Mouse (Mus musculus) telencephalon, adult 2 months (tissue): ENCODE measurements around the gene Ppp1r3e.

Experiments used
- DNase-seq: peaks from one replicate; pipeline ENCODE4 v3.0.0-alpha.2; 2011; ENCODE audit warnings: low read depth, low spot score

The Ppp1r3e gene

GRCm38 (mm10) chr14:54883154-54884021 lies 6.0 kb upstream of the Ppp1r3e start, which contains the start of the genes Bcl2l2 and Gm20521:
Gene Bcl2l2, plus strand, starts transcription at chr14:54883377.
Gene Gm20521, plus strand, starts transcription at chr14:54883441.
- peak; percentile 77 for DNase-seq

DNA sequence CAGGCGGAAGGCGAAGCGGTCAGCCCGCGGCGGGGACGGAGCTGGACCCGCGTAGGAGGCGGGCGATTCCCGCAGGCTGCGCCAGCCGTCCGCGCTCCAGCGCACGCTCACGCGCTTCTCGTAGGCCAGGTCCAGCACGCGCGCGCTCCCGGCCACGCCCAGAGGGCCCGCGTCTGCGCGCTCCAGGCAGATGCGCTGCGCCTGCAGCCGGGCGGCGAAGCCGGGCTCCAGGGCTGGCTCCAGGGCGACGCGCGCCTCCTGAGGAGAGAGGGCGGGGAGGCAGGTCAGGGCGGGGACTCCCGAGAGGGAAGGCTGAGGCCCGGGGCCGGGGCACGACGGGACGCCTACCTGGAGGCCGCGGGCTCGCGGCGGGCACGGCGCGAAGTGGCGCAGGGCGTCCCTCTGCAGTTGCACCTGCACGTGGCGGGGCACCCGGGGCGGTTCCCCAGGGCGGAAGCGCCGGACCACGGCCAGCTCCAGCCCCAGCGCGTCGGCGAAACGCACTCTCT lies 757 bp downstream of the Ppp1r3e start:
- peak; percentile 86 for DNase-seq

- peak; percentile 66 for DNase-seq
These were observed 1.4 kb downstream of the Ppp1r3e start for GRCm38 (mm10) chr14:54875844-54876538.

GRCm38 (mm10) chr14:54874165-54874564 lies 3.2 kb downstream of the Ppp1r3e start:
- DNase-seq: no peak

GRCm38 (mm10) chr14:54870861-54871260 lies 6.5 kb downstream of the Ppp1r3e start, which contains the start of gene Homez:
Gene Homez, minus strand, starts transcription at chr14:54870961.
- DNase-seq: no peak

- no peak for DNase-seq
These were observed 9.3 kb downstream of the Ppp1r3e start for GRCm38 (mm10) chr14:54868026-54868425.

GRCm38 (mm10) chr14:54866936-54867335 lies 10.4 kb downstream of the Ppp1r3e start:
- DNase-seq: no peak

DNA sequence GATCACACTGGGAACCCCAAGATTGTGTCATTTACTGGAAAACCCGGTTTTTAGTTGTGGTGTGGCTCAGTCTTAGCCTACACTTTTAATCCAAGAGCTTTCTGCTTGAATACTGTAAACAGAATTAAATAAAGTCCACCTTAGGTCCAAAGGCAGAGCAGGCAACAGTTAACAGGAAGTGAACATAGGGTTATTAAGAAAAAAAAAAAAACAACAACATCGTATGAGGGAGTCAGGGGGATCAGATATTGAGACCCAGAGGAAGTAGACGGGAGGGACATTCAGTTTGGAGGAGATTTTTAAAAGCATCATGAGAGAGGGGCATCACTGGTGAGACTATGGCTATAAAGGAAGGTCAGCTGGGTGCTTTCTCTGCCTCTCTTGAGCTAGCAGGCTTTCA lies 11.1 kb downstream of the Ppp1r3e start:
- no peak for DNase-seq

- no peak for DNase-seq
These were observed 11.7 kb downstream of the Ppp1r3e start for GRCm38 (mm10) chr14:54865626-54866025.

- DNase-seq: no peak
These were observed 12.9 kb downstream of the Ppp1r3e start for GRCm38 (mm10) chr14:54864313-54865036.

DNA sequence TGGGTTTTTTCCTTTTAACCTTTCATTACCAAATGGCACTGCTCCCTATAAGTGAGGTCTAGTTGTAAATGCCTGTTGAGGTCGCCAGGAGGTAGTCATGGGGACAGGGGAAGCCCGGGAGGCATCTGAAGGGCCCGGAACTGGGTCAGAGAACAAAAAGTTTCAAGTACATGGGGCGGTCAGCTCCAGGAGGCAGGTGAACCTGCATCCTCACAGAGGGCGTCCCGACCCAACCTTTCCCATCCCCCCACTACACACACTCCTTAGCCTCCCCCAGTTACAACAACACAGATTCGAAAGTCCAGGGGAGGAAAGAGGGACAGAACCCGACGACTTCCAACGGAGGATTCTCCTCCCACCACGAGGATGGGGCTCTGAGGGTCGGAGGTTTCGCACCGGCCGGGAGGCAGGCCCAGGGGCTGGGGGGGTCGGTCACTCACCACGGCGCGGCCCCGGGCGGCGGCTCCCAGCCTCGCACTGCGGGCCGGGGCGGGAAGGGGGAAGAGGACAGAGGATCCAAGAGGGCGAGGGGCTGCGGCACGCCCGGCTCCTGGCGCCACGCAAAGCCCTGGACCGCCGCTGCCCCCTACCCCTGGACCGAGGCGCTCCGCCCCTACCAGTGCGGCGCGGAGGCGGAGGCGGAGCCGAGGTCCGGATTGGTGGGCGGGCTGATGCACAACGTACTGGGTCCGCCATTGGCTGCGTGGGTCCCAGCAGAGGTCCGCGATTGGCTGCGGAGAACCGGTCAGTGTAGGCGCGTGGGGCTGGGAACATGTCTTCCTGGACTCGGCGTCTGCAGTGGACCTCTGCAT lies 13.6 kb downstream of the Ppp1r3e start:
- peak; percentile 85 for DNase-seq

DNA sequence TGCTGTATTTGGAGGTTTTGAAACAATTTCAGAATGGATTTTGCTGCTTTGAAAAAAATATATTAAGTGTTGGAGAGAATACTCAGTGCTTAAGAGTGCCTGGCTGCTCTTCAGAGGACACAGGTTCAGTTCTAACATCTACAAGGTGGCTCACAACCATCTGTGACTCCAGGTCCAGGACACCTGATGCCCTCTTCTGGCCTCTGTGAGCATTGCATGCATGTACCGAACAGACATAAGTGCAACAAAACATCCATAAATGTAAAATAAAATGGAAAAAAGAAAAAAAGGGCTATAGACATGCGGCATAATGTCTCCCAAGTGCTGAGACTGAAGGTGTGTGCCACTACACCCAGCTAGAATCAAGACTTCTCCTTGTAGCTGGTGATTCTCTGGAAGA lies 16.8 kb downstream of the Ppp1r3e start:
- no peak for DNase-seq

GRCm38 (mm10) chr14:54857891-54858290 lies 19.5 kb downstream of the Ppp1r3e start:
- DNase-seq: no peak

- no peak for DNase-seq
These were observed 20.6 kb downstream of the Ppp1r3e start for GRCm38 (mm10) chr14:54856703-54857102.

DNA sequence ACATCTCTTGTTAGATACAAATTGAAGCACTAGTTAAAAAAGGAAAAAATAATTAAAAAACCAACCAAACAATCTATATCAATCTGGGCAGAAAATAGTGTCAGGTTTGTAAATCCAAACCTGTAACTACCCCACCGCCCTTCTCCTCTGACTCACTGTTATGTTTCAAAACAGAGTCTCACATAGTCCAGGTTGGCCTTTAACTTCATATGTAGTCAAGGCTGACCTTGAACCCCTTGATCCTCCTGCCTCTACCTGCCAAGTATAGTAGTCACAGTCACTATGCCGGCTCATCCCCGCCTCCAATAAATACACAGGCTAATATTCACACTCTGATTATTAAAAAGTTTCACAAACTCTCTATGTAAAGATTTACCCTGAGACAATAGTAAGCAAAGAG lies 21.6 kb downstream of the Ppp1r3e start:
- DNase-seq: no peak

GRCm38 (mm10) chr14:54843461-54843860 lies 33.9 kb downstream of the Ppp1r3e start:
- peak; percentile 42 for DNase-seq

DNA sequence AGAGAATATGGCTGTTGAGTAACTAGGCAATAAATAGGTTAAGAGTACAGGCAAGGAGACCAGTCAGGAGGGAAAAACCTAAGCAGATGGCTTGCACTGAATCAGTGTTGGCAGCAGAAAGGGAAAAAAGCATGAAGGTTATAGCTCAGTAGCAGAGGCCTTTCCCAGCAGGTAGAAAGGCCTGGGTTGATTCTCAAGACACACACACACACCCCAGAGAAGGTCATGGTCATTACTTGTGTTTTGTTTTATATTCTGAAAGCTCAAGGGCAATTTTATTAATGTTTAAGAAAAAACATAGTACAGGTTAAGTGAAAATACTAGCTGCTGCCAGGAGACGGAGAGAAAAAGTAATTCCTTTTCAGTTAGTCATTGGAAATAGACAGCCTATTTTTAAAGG lies 53.6 kb downstream of the Ppp1r3e start:
- DNase-seq: no peak
